Mouse (Mus musculus) brain, embryonic 14.5 days (tissue): ENCODE data around the gene Col13a1.

ENCODE experiments used
- CTCF ChIP-seq: fragments of 200-500 bp; IDR thresholded peaks from 2 replicates; pipeline ENCODE4 v1.5.1; 2012; ENCODE audit warnings: inconsistent platforms, mild to moderate bottlenecking, moderate library complexity, borderline replicate concordance; ENCODE audit not compliant: insufficient read depth, insufficient read length; ENCODE audit errors: extremely low read depth
- POLR2A ChIP-seq: fragments of 200-500 bp; IDR thresholded peaks from 2 replicates; pipeline ENCODE4 v1.6.1; 2012; ENCODE audit warnings: mild to moderate bottlenecking, inconsistent platforms, borderline replicate concordance; ENCODE audit not compliant: poor library complexity, insufficient read depth, insufficient read length, severe bottlenecking; ENCODE audit errors: extremely low read depth

GRCm38 (mm10) chr10:61869796-61870195 is 109.1 kb downstream of the Col13a1 start:
- TF ChIP-seq CTCF, result no peak
- TF ChIP-seq POLR2A, result no peak
